In the genomic region with DNA sequence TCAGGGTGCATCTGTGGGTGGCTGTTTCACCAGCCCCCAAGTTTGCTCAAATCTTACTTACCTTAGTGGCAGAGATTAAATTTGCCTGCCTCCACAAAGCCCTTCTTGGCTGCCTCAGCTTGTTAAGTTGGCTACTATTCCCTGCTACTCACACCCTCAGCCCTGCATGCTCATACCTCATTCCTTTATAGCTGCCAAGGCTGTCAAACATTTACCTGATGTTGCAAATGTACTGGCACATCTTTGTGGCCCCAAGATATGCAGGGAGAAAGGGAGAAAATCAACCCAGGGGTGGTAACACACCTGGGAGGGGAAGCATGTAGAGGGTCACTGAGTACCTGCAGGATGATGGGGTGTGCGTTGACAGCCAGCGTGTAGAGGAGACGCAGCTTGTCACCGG, we compare ENCODE assay signal across 7 mouse cellular contexts.
"Had no signal": no experiment of that assay in that cellular context is flagged by ENCODE, and none has a peak within 500 bp of the region (broad histone marks: within the 10 kb centered on the region; RNA-seq: fewer than 3 reads in every experiment).

No protein-coding gene starts in this region.

- DNase-seq: left cerebral cortex, postnatal 4 days; lung, adult 2 months; lung, postnatal 14 days; lung, postnatal 4 days; midbrain, embryonic 14.5 days; thymus, adult 18-20 months; thymus, postnatal 4 days had no signal
